Mouse (Mus musculus): ENCODE data around the gene Cct2. TPM values are rescaled to one million over a fixed set of nuclear protein-coding genes. Genes with fewer than 3 reads are reported as not detected.

The Cct2 gene
- 67.1 and 84.6 TPM in 2 replicates for polyA plus RNA-seq (2012; rRNA removed)

GRCm38 (mm10) chr10:117063254-117064021 lies at the start of gene Cct2:
Gene Cct2, minus strand, starts transcription at chr10:117063814.
- H3K4me1 ChIP-seq (ENCODE audit: control insufficient read depth, insufficient read depth, low read length), result peaks cover 3% of the 10 kb centered on the region; the same call in 1 of the 2 replicates
- peaks cover 9% of the 10 kb centered on the region for H3K36me3 ChIP-seq (ENCODE audit: control insufficient read depth, insufficient read depth, low read length)
- TF ChIP-seq POLR2A (IDR thresholded peaks at IDR 0.05; ENCODE audit: low read depth, low read length) (peak; percentile 49), CTCF (conservative IDR thresholded peaks at IDR 0.05; ENCODE audit: insufficient read depth, insufficient read length, low read depth, low read length) (no peak)
- peak within 1 kb of the TSS; percentile 92 for H3K4me3 ChIP-seq (ENCODE audit: insufficient read depth, low read depth, low read length)
- peak; percentile 95 for DNase-seq
- H3K27ac ChIP-seq (ENCODE audit: insufficient read depth, low read depth, low read length), result peak within 1 kb of the TSS; percentile 65
- under 1% methylated on average over 68 of the region's 68 CpGs for WGBS
- no peaks in the 10 kb centered on the region for H3K27me3 ChIP-seq (replicated peaks; ENCODE audit: control insufficient read depth, insufficient read depth, low read length)

DNA sequence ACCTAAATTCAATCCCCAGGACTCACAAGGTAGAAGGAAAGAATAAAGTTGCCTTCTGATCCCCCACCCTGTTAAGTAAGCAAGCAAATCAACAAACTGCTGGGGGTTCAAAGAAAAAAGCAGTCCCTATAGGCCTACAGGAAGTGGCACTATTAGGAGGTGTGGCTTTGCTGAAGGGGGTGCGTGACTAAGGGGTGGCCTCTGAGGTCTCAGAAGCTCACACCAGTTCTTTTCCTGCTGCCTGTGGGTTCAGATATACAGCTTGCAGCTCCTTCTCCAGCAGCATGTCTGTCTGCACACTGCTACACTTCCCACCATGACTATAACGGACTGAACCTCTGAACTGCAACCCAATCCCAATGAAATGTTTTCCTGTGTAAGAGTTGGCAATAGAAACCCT lies 48.9 kb upstream of the Cct2 start:
- no peaks in the 10 kb centered on the region for H3K36me3 ChIP-seq (ENCODE audit: control insufficient read depth, insufficient read depth, low read length)
- no peaks in the 10 kb centered on the region for H3K27me3 ChIP-seq (replicated peaks; ENCODE audit: control insufficient read depth, insufficient read depth, low read length)

GRCm38 (mm10) chr10:117111455-117111854 lies 47.8 kb upstream of the Cct2 start:
- TF ChIP-seq CTCF (conservative IDR thresholded peaks at IDR 0.05; ENCODE audit: insufficient read depth, insufficient read length, low read depth, low read length), result no peak
- Histone ChIP-seq H3K4me3 (ENCODE audit: insufficient read depth, low read depth, low read length) (no peak overlapping the region), H3K4me1 (ENCODE audit: control insufficient read depth, insufficient read depth, low read length) (peaks cover 2% of the 10 kb centered on the region; the same call in 1 of the 2 replicates), H3K36me3 (ENCODE audit: control insufficient read depth, insufficient read depth, low read length) (no peaks in the 10 kb centered on the region), H3K27me3 (replicated peaks; ENCODE audit: control insufficient read depth, insufficient read depth, low read length) (no peaks in the 10 kb centered on the region), H3K27ac (ENCODE audit: insufficient read depth, low read depth, low read length) (no peak overlapping the region)
- 54% methylated on average over 7 of the region's 7 CpGs for WGBS
- no peak for DNase-seq

More for the DNA sequence above, 48.9 kb upstream of the Cct2 start:
- 71% methylated on average over 2 of the region's 2 CpGs for WGBS
- Histone ChIP-seq H3K4me3 (ENCODE audit: insufficient read depth, low read depth, low read length) (no peak overlapping the region), H3K4me1 (ENCODE audit: control insufficient read depth, insufficient read depth, low read length) (peaks cover 2% of the 10 kb centered on the region; the same call in 1 of the 2 replicates), H3K27ac (ENCODE audit: insufficient read depth, low read depth, low read length) (no peak overlapping the region)
- TF ChIP-seq POLR2A (IDR thresholded peaks at IDR 0.05; ENCODE audit: low read depth, low read length) (no peak), CTCF (conservative IDR thresholded peaks at IDR 0.05; ENCODE audit: insufficient read depth, insufficient read length, low read depth, low read length) (no peak)
- DNase-seq, result no peak

GRCm38 (mm10) chr10:117110271-117110670 lies 46.7 kb upstream of the Cct2 start:
- WGBS, result 49% methylated on average over 3 of the region's 3 CpGs
- no peaks in the 10 kb centered on the region for H3K27me3 ChIP-seq (replicated peaks; ENCODE audit: control insufficient read depth, insufficient read depth, low read length)
- no peaks in the 10 kb centered on the region; the same call in 1 of the 2 replicates for H3K4me1 ChIP-seq (ENCODE audit: control insufficient read depth, insufficient read depth, low read length)
- DNase-seq, result no peak
- no peak for TF ChIP-seq CTCF (conservative IDR thresholded peaks at IDR 0.05; ENCODE audit: insufficient read depth, insufficient read length, low read depth, low read length)
- no peak overlapping the region for H3K27ac ChIP-seq (ENCODE audit: insufficient read depth, low read depth, low read length)
- no peaks in the 10 kb centered on the region for H3K36me3 ChIP-seq (ENCODE audit: control insufficient read depth, insufficient read depth, low read length)
- no peak overlapping the region for H3K4me3 ChIP-seq (ENCODE audit: insufficient read depth, low read depth, low read length)

DNA sequence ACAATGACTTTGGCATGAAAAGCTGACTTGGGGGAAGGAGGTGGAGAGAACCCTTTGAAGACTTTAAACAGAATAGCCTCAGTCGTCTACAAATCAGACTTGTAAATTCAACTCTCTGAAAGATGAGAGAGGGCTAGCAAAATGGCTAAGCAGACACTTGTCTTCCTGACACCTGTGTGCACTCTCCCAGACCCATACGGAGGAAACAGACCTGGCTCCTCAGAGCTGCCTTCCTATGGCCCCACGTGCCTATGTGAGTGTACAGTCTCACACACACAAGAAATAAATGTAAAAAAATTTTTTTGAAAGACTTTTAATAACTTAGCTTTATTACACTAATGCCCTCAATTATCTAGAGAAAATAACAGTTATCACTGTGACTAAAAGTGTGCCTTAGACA lies 43.1 kb upstream of the Cct2 start:
- DNase-seq, result no peak
- Histone ChIP-seq H3K4me3 (ENCODE audit: insufficient read depth, low read depth, low read length) (no peak overlapping the region), H3K4me1 (ENCODE audit: control insufficient read depth, insufficient read depth, low read length) (peaks cover 2% of the 10 kb centered on the region; the same call in 1 of the 2 replicates), H3K27me3 (replicated peaks; ENCODE audit: control insufficient read depth, insufficient read depth, low read length) (no peaks in the 10 kb centered on the region), H3K27ac (ENCODE audit: insufficient read depth, low read depth, low read length) (no peak overlapping the region), H3K36me3 (ENCODE audit: control insufficient read depth, insufficient read depth, low read length) (no peaks in the 10 kb centered on the region)
- TF ChIP-seq CTCF (conservative IDR thresholded peaks at IDR 0.05; ENCODE audit: insufficient read depth, insufficient read length, low read depth, low read length) (no peak), POLR2A (IDR thresholded peaks at IDR 0.05; ENCODE audit: low read depth, low read length) (no peak)
- 49% methylated on average over 3 of the region's 3 CpGs for WGBS

DNA sequence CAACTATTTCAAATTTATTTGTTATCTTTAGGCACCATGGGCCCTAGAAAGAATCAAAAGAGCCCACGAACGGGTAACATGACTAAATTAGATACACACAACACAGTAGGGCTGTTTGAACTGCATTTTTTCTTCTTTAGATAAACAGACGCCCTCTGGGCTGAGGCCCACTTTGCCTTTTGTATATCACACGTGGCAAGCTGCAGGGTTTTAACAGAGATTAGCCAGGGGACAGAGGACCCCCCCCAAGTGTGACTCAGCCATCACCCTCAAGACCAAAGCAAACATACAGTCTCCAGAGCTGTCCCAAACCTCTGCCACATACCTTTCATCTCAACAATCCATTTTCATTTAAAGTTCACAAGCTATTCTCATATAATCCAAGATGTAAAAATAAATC lies 42.6 kb upstream of the Cct2 start:
- no peak overlapping the region for H3K27ac ChIP-seq (ENCODE audit: insufficient read depth, low read depth, low read length)
- no peak for TF ChIP-seq CTCF (conservative IDR thresholded peaks at IDR 0.05; ENCODE audit: insufficient read depth, insufficient read length, low read depth, low read length)
- no peak for TF ChIP-seq POLR2A (IDR thresholded peaks at IDR 0.05; ENCODE audit: low read depth, low read length)
- whole genome bisulfite sequencing, result 53% methylated on average over 4 of the region's 4 CpGs
- no peak for DNase-seq
- H3K27me3 ChIP-seq (replicated peaks; ENCODE audit: control insufficient read depth, insufficient read depth, low read length), result no peaks in the 10 kb centered on the region
- H3K4me1 ChIP-seq (ENCODE audit: control insufficient read depth, insufficient read depth, low read length), result peaks cover 2% of the 10 kb centered on the region; the same call in 1 of the 2 replicates
- H3K4me3 ChIP-seq (ENCODE audit: insufficient read depth, low read depth, low read length), result no peak overlapping the region
- H3K36me3 ChIP-seq (ENCODE audit: control insufficient read depth, insufficient read depth, low read length), result no peaks in the 10 kb centered on the region

- 75% methylated on average over 4 of the region's 4 CpGs for WGBS
- Histone ChIP-seq H3K27me3 (replicated peaks; ENCODE audit: control insufficient read depth, insufficient read depth, low read length) (no peaks in the 10 kb centered on the region), H3K36me3 (ENCODE audit: control insufficient read depth, insufficient read depth, low read length) (no peaks in the 10 kb centered on the region), H3K4me3 (ENCODE audit: insufficient read depth, low read depth, low read length) (no peak overlapping the region), H3K27ac (ENCODE audit: insufficient read depth, low read depth, low read length) (no peak overlapping the region), H3K4me1 (ENCODE audit: control insufficient read depth, insufficient read depth, low read length) (0 out of 2 replicates have a peak, but pooled peaks cover 2% of the 10 kb centered on the region)
- no peak for DNase-seq
- no peak for TF ChIP-seq CTCF (conservative IDR thresholded peaks at IDR 0.05; ENCODE audit: insufficient read depth, insufficient read length, low read depth, low read length)
- TF ChIP-seq POLR2A (IDR thresholded peaks at IDR 0.05; ENCODE audit: low read depth, low read length), result no peak
Measured at GRCm38 (mm10) chr10:117105015-117105414, 41.4 kb upstream of the Cct2 start.
